27 mouse cellular contexts compared by ENCODE assay signal in genomic region chr4:150155731-150156130, GRCm38 (mm10). TPM values are rescaled to one million over a fixed set of nuclear protein-coding genes. Genes with fewer than 3 reads are reported as not detected.
DNase-seq lines count a peak whose midpoint lies in the region; ATAC-seq and TF ChIP-seq lines count a peak whose summit lies in the region.
"Had no signal": no experiment of that assay in that cellular context is flagged by ENCODE, and none has a peak within 500 bp of the region (broad histone marks: within the 10 kb centered on the region; RNA-seq: fewer than 3 reads in every experiment).

No protein-coding gene starts in this region.

- H3K27ac ChIP-seq in midbrain, embryonic 11.5 days (ENCODE audit: low read depth, low read length) = no peak overlapping the region
- no peak overlapping the region for H3K27ac ChIP-seq in midbrain, embryonic 14.5 days (replicated peaks; ENCODE audit: low read depth, low read length)
- no peak overlapping the region for H3K27ac ChIP-seq in hindbrain, postnatal 0 days
- H3K27ac ChIP-seq: embryonic facial prominence, embryonic 15.5 days; forebrain, embryonic 10.5 days; hindbrain, embryonic 10.5 days; hindbrain, embryonic 14.5 days had no signal

- no peak overlapping the region for H3K4me3 ChIP-seq in midbrain, embryonic 11.5 days (ENCODE audit: low read depth, low read length)
- H3K4me3 ChIP-seq in midbrain, embryonic 14.5 days (replicated peaks; ENCODE audit: low read depth, low read length) = no peak overlapping the region
- no peak overlapping the region for H3K4me3 ChIP-seq in hindbrain, postnatal 0 days (ENCODE audit: low read length)
- H3K4me3 ChIP-seq: embryonic facial prominence, embryonic 15.5 days; erythroblast, embryonic 14.5 days; forebrain, embryonic 10.5 days; heart, embryonic 12.5 days; hindbrain, embryonic 10.5 days had no signal

- peak; percentile 59 for DNase-seq in midbrain, embryonic 11.5 days (ENCODE audit: low spot score, missing footprints)
- DNase-seq in midbrain, embryonic 14.5 days = no peak
- peak; percentile 96 for DNase-seq in R1 (ENCODE audit: low read depth, low spot score)
- DNase-seq in embryo, embryonic 11 days = no peak
- no peak for DNase-seq in urinary bladder, postnatal 25 days (ENCODE audit: low spot score)
- DNase-seq in hindbrain, postnatal 0 days (ENCODE audit: low spot score) = no peak
- DNase-seq: adrenal gland, postnatal 14 days; cerebellum, adult 11-12 months; cerebellum, adult 9-10 months; cerebellum, postnatal 36 days; gastrocnemius, postnatal 10 days had no signal

- no peak for ATAC-seq in midbrain, embryonic 11.5 days (ENCODE audit: low FRiP score)
- no peak for ATAC-seq in midbrain, embryonic 14.5 days (ENCODE audit: low FRiP score, low TSS enrichment)
- peak; percentile 52 for ATAC-seq in megakaryocyte, adult 5-6 weeks (ENCODE audit: poor library complexity, severe bottlenecking)
- ATAC-seq in hindbrain, postnatal 0 days = no peak
- ATAC-seq: activated CD4-positive, CD25-positive, alpha-beta regulatory T cell, adult 4 months; forebrain, embryonic 14.5 days had no signal

- H3K4me2 ChIP-seq in midbrain, embryonic 11.5 days = no peak overlapping the region
- H3K4me2 ChIP-seq in midbrain, embryonic 14.5 days (ENCODE audit: low read length) = no peak overlapping the region
- H3K4me2 ChIP-seq in hindbrain, postnatal 0 days (ENCODE audit: low read depth, low read length) = no peak overlapping the region
- H3K4me2 ChIP-seq: embryonic facial prominence, embryonic 15.5 days; heart, embryonic 12.5 days; hindbrain, embryonic 14.5 days had no signal

- H3K4me1 ChIP-seq in midbrain, embryonic 11.5 days (ENCODE audit: control insufficient read depth, insufficient read depth, low read length) = no peaks in the 10 kb centered on the region
- H3K4me1 ChIP-seq in midbrain, embryonic 14.5 days (ENCODE audit: control insufficient read depth, insufficient read depth, low read length) = no peaks in the 10 kb centered on the region
- H3K4me1 ChIP-seq in hindbrain, postnatal 0 days (ENCODE audit: insufficient read depth, low read length) = no peaks in the 10 kb centered on the region
- H3K4me1 ChIP-seq: embryonic facial prominence, embryonic 15.5 days had no signal

- H3K9ac ChIP-seq in midbrain, embryonic 11.5 days (ENCODE audit: low read length) = no peak overlapping the region
- no peak overlapping the region for H3K9ac ChIP-seq in midbrain, embryonic 14.5 days (replicated peaks; ENCODE audit: low read length)
- H3K9ac ChIP-seq in hindbrain, postnatal 0 days (replicated peaks; ENCODE audit: low read length) = no peak overlapping the region
- H3K9ac ChIP-seq: embryonic facial prominence, embryonic 15.5 days; heart, embryonic 12.5 days; hindbrain, embryonic 14.5 days had no signal

- TF ChIP-seq CTCF in hindbrain, postnatal 0 days (IDR thresholded peaks at IDR 0.05; ENCODE audit: low read depth) = no peak

- WGBS in midbrain, embryonic 11.5 days = 82% methylated on average over 4 of the region's 4 CpGs
- 93% methylated on average over 4 of the region's 4 CpGs for WGBS in midbrain, embryonic 14.5 days
- 91% methylated on average over 4 of the region's 4 CpGs for WGBS in hindbrain, postnatal 0 days

- H3K9me3 ChIP-seq in midbrain, embryonic 11.5 days (ENCODE audit: control insufficient read depth, low read length) = no peaks in the 10 kb centered on the region
- no peaks in the 10 kb centered on the region for H3K9me3 ChIP-seq in midbrain, embryonic 14.5 days (ENCODE audit: control insufficient read depth, low read length)
- no peaks in the 10 kb centered on the region for H3K9me3 ChIP-seq in hindbrain, postnatal 0 days (ENCODE audit: low read length)
- H3K9me3 ChIP-seq: embryonic facial prominence, embryonic 15.5 days; forebrain, embryonic 10.5 days; heart, embryonic 12.5 days; hindbrain, embryonic 10.5 days had no signal

- no peaks in the 10 kb centered on the region for H3K27me3 ChIP-seq in midbrain, embryonic 11.5 days (ENCODE audit: control insufficient read depth, insufficient read depth, low read length)
- no peaks in the 10 kb centered on the region for H3K27me3 ChIP-seq in midbrain, embryonic 14.5 days (ENCODE audit: control insufficient read depth, insufficient read depth, low read length)
- no peaks in the 10 kb centered on the region for H3K27me3 ChIP-seq in hindbrain, postnatal 0 days (ENCODE audit: insufficient read depth, low read length)
- H3K27me3 ChIP-seq: embryonic facial prominence, embryonic 15.5 days had no signal

- H3K36me3 ChIP-seq in midbrain, embryonic 11.5 days (ENCODE audit: control insufficient read depth, insufficient read depth, low read length) = no peaks in the 10 kb centered on the region
- no peaks in the 10 kb centered on the region for H3K36me3 ChIP-seq in midbrain, embryonic 14.5 days (ENCODE audit: control insufficient read depth, insufficient read depth, low read length)
- no peaks in the 10 kb centered on the region for H3K36me3 ChIP-seq in hindbrain, postnatal 0 days (ENCODE audit: insufficient read depth, low read length)
- H3K36me3 ChIP-seq: embryonic facial prominence, embryonic 15.5 days; forebrain, embryonic 10.5 days; heart, embryonic 12.5 days; hindbrain, embryonic 10.5 days had no signal

RNA-seq across cellular contexts. Expression of gene Slc2a7, which starts 7.0 kb away (rescaled TPM):
- not detected in 2 replicates for polyA plus RNA-seq in midbrain, embryonic 11.5 days (2014; fragmentation: Nextera tagmentation; extraction: Ambion mirVana)
- polyA plus RNA-seq in midbrain, embryonic 14.5 days (2014; fragmentation: Nextera tagmentation; extraction: Ambion mirVana) = not detected in 2 replicates
- total RNA-seq in megakaryocyte, adult 5-6 weeks (2015) = not detected in 2 replicates
- total RNA-seq in megakaryocyte, adult 5-6 weeks (2017) = not detected in 2 replicates
- not detected in 2 replicates for total RNA-seq in hindbrain, postnatal 0 days (2014; rRNA removed)
- polyA plus RNA-seq in hindbrain, postnatal 0 days (2015; fragmentation: Nextera tagmentation; extraction: Ambion mirVana) = not detected in 2 replicates
- total RNA-seq: adrenal gland, adult 18-20 months; adrenal gland, postnatal 14 days; gastrocnemius, postnatal 10 days; heart, adult 8-10 months; heart, postnatal 25 days had no signal
- polyA plus RNA-seq: activated CD4-positive, CD25-positive, alpha-beta regulatory T cell, adult 4 months; C2C12; embryonic facial prominence, embryonic 11.5 days; embryonic facial prominence, embryonic 15.5 days; erythroblast, embryonic 14.5 days; forebrain, embryonic 10.5 days; forebrain, embryonic 14.5 days; gonadal fat pad, adult 2 months; heart, embryonic 12.5 days; heart, embryonic 16.5 days; hindbrain, embryonic 10.5 days; hindbrain, embryonic 14.5 days had no signal

RNA-seq across cellular contexts. Expression of gene Slc2a5, which starts 36.6 kb away (rescaled TPM):
- polyA plus RNA-seq in midbrain, embryonic 11.5 days (2014; fragmentation: Nextera tagmentation; extraction: Ambion mirVana) = 1.1 and 1.6 TPM in 2 replicates
- 1.4 and 1.5 TPM in 2 replicates for polyA plus RNA-seq in midbrain, embryonic 14.5 days (2014; fragmentation: Nextera tagmentation; extraction: Ambion mirVana)
- total RNA-seq in megakaryocyte, adult 5-6 weeks (2015) = not detected in 2 replicates
- total RNA-seq in megakaryocyte, adult 5-6 weeks (2017) = 0.11 TPM in 1 of 2 replicates, not detected in the other
- total RNA-seq in hindbrain, postnatal 0 days (2014; rRNA removed) = 1.5 and 2.9 TPM in 2 replicates
- 2.7 and 3.0 TPM in 2 replicates for polyA plus RNA-seq in hindbrain, postnatal 0 days (2015; fragmentation: Nextera tagmentation; extraction: Ambion mirVana)
- polyA plus RNA-seq: activated CD4-positive, CD25-positive, alpha-beta regulatory T cell, adult 4 months; C2C12; erythroblast, embryonic 14.5 days had no signal

RNA-seq across cellular contexts. Expression of gene Car6, which starts 45.4 kb away (rescaled TPM):
- 0.25 TPM in 1 of 2 replicates, not detected in the other for polyA plus RNA-seq in midbrain, embryonic 11.5 days (2014; fragmentation: Nextera tagmentation; extraction: Ambion mirVana)
- polyA plus RNA-seq in midbrain, embryonic 14.5 days (2014; fragmentation: Nextera tagmentation; extraction: Ambion mirVana) = 0.32 TPM in 1 of 2 replicates, not detected in the other
- 0.20 and 0.39 TPM in 2 replicates for total RNA-seq in megakaryocyte, adult 5-6 weeks (2015)
- total RNA-seq in megakaryocyte, adult 5-6 weeks (2017) = not detected in 2 replicates
- total RNA-seq in hindbrain, postnatal 0 days (2014; rRNA removed) = not detected in 2 replicates
- not detected in 2 replicates for polyA plus RNA-seq in hindbrain, postnatal 0 days (2015; fragmentation: Nextera tagmentation; extraction: Ambion mirVana)
- total RNA-seq: gastrocnemius, postnatal 10 days; heart, postnatal 25 days had no signal
- polyA plus RNA-seq: activated CD4-positive, CD25-positive, alpha-beta regulatory T cell, adult 4 months; erythroblast, embryonic 14.5 days; forebrain, embryonic 10.5 days; forebrain, embryonic 14.5 days; heart, embryonic 12.5 days; heart, embryonic 16.5 days; hindbrain, embryonic 14.5 days had no signal

Comparison
In these comparisons a context has a peak if more than half of its experiments do, and no peak if none do; other contexts are left out.
1. DNase-seq: peak in midbrain, embryonic 11.5 days (single experiment) and R1 (single experiment); none in midbrain, embryonic 14.5 days (single experiment), embryo, embryonic 11 days (single experiment), urinary bladder, postnatal 25 days (single experiment) and hindbrain, postnatal 0 days (single experiment).